24 mouse cellular contexts compared by ENCODE assay signal in genomic region chr16:35239318-35239965, GRCm38 (mm10).
A peak's percentile ranks its signal among the peaks of the same experiment; 100 is the strongest.
DNase-seq lines count a peak whose midpoint lies in the region; ATAC-seq and TF ChIP-seq lines count a peak whose summit lies in the region.
"Had no signal": no experiment of that assay in that cellular context is flagged by ENCODE, and none has a peak within 500 bp of the region (broad histone marks: within the 10 kb centered on the region; RNA-seq: fewer than 3 reads in every experiment).

No protein-coding gene starts in this region.

- 66% methylated on average over 12 of the region's 12 CpGs for WGBS in embryonic facial prominence, embryonic 14.5 days
- WGBS in embryonic facial prominence, embryonic 10.5 days: 81% methylated on average over 12 of the region's 12 CpGs
- 66% methylated on average over 12 of the region's 12 CpGs for WGBS in intestine, embryonic 15.5 days
- 55% methylated on average over 12 of the region's 12 CpGs for WGBS in intestine, postnatal 0 days
- WGBS in midbrain, embryonic 10.5 days: 66% methylated on average over 12 of the region's 12 CpGs
- WGBS in midbrain, postnatal 0 days: 29% methylated on average over 12 of the region's 12 CpGs

- H3K27ac ChIP-seq in embryonic facial prominence, embryonic 14.5 days (replicated peaks; ENCODE audit: low read depth, low read length): 0 out of 2 replicates have a peak overlapping the region, but pooled peaks have one; percentile 10
- no peak overlapping the region for H3K27ac ChIP-seq in embryonic facial prominence, embryonic 10.5 days (replicated peaks)
- H3K27ac ChIP-seq in intestine, embryonic 15.5 days: no peak overlapping the region
- H3K27ac ChIP-seq in intestine, postnatal 0 days (ENCODE audit: low read depth, low read length): no peak overlapping the region
- peak overlapping the region; percentile 4; the same call in 1 of the 2 replicates for H3K27ac ChIP-seq in midbrain, embryonic 10.5 days (replicated peaks)
- no peak overlapping the region for H3K27ac ChIP-seq in midbrain, postnatal 0 days (ENCODE audit: low read depth, low read length)
- H3K27ac ChIP-seq: embryonic facial prominence, embryonic 12.5 days; kidney, postnatal 0 days; limb, embryonic 10.5 days; liver, embryonic 15.5 days; lung, embryonic 15.5 days; neural tube, embryonic 12.5 days had no signal

- no peak overlapping the region for H3K4me2 ChIP-seq in embryonic facial prominence, embryonic 14.5 days (ENCODE audit: low read depth, low read length)
- H3K4me2 ChIP-seq in intestine, embryonic 15.5 days (replicated peaks): 0 out of 2 replicates have a peak overlapping the region, but pooled peaks have one; percentile 9
- no peak overlapping the region for H3K4me2 ChIP-seq in intestine, postnatal 0 days (replicated peaks; ENCODE audit: low read depth)
- H3K4me2 ChIP-seq in midbrain, postnatal 0 days (ENCODE audit: low read depth, low read length, poor library complexity, severe bottlenecking): no peak overlapping the region
- H3K4me2 ChIP-seq: embryonic facial prominence, embryonic 12.5 days; heart, embryonic 11.5 days; liver, embryonic 15.5 days; lung, embryonic 15.5 days; neural tube, embryonic 12.5 days had no signal

- no peak for TF ChIP-seq CTCF in intestine, postnatal 0 days (IDR thresholded peaks at IDR 0.05; ENCODE audit: low read depth)
- TF ChIP-seq CTCF in midbrain, postnatal 0 days (IDR thresholded peaks at IDR 0.05): no peak

- H3K9ac ChIP-seq in embryonic facial prominence, embryonic 14.5 days (ENCODE audit: low read depth, low read length): no peak overlapping the region
- H3K9ac ChIP-seq in intestine, embryonic 15.5 days: no peak overlapping the region
- H3K9ac ChIP-seq in intestine, postnatal 0 days (ENCODE audit: low read depth, low read length): no peak overlapping the region
- no peak overlapping the region for H3K9ac ChIP-seq in midbrain, postnatal 0 days (replicated peaks; ENCODE audit: low read length, poor library complexity, severe bottlenecking)
- H3K9ac ChIP-seq: embryonic facial prominence, embryonic 12.5 days; liver, embryonic 15.5 days; lung, embryonic 15.5 days; neural tube, embryonic 12.5 days had no signal

- no peaks in the 10 kb centered on the region for H3K27me3 ChIP-seq in embryonic facial prominence, embryonic 14.5 days (replicated peaks; ENCODE audit: control insufficient read depth, insufficient read depth, low read length)
- H3K27me3 ChIP-seq in embryonic facial prominence, embryonic 10.5 days (replicated peaks; ENCODE audit: low read depth, poor library complexity, severe bottlenecking): no peaks in the 10 kb centered on the region
- H3K27me3 ChIP-seq in intestine, embryonic 15.5 days (replicated peaks): no peaks in the 10 kb centered on the region
- no peaks in the 10 kb centered on the region for H3K27me3 ChIP-seq in intestine, postnatal 0 days (replicated peaks; ENCODE audit: control insufficient read depth, insufficient read depth, low read length)
- no peaks in the 10 kb centered on the region for H3K27me3 ChIP-seq in midbrain, embryonic 10.5 days (ENCODE audit: low read depth, poor library complexity, severe bottlenecking)
- H3K27me3 ChIP-seq in midbrain, postnatal 0 days (ENCODE audit: insufficient read depth, low read length): no peaks in the 10 kb centered on the region
- H3K27me3 ChIP-seq: embryonic facial prominence, embryonic 12.5 days; liver, embryonic 15.5 days; lung, embryonic 15.5 days; neural tube, embryonic 12.5 days had no signal

- no peak for DNase-seq in embryonic facial prominence, embryonic 14.5 days (ENCODE audit: low spot score)
- no peak for DNase-seq in embryonic facial prominence, embryonic 10.5 days (ENCODE audit: low spot score)
- no peak for DNase-seq in midbrain, embryonic 10.5 days (ENCODE audit: low spot score)
- peak; percentile 35 for DNase-seq in midbrain, postnatal 0 days (ENCODE audit: low spot score)
- DNase-seq in c-Kit-positive CD71-positive TER-119-positive erythroid progenitor cells, embryonic 14.5 days (ENCODE audit: low spot score): no peak
- no peak for DNase-seq in layer of hippocampus, postnatal 10 days (ENCODE audit: low spot score in 2 of 2)
- DNase-seq: adrenal gland, postnatal 14 days; cerebellum, adult 11 months; cerebellum, adult 9-11 months; gastrocnemius, postnatal 10 days; kidney, adult 18-20 months; liver; lung, postnatal 36 days had no signal

- peaks cover 14% of the 10 kb centered on the region for H3K4me1 ChIP-seq in embryonic facial prominence, embryonic 14.5 days (ENCODE audit: control insufficient read depth, insufficient read depth, low read length)
- peaks cover 3% of the 10 kb centered on the region; the same call in 1 of the 2 replicates for H3K4me1 ChIP-seq in embryonic facial prominence, embryonic 10.5 days
- H3K4me1 ChIP-seq in intestine, embryonic 15.5 days (replicated peaks): no peaks in the 10 kb centered on the region
- H3K4me1 ChIP-seq in intestine, postnatal 0 days (replicated peaks; ENCODE audit: control insufficient read depth, insufficient read depth, low read length): no peaks in the 10 kb centered on the region
- peaks cover 20% of the 10 kb centered on the region for H3K4me1 ChIP-seq in midbrain, embryonic 10.5 days
- 0 out of 2 replicates have a peak, but pooled peaks cover 16% of the 10 kb centered on the region for H3K4me1 ChIP-seq in midbrain, postnatal 0 days (ENCODE audit: insufficient read depth, low read length)
- H3K4me1 ChIP-seq: liver, embryonic 15.5 days; lung, embryonic 15.5 days had no signal

- no peak overlapping the region for H3K4me3 ChIP-seq in embryonic facial prominence, embryonic 14.5 days (ENCODE audit: low read depth, low read length)
- H3K4me3 ChIP-seq in embryonic facial prominence, embryonic 10.5 days: no peak overlapping the region
- H3K4me3 ChIP-seq in intestine, embryonic 15.5 days (replicated peaks): no peak overlapping the region
- no peak overlapping the region for H3K4me3 ChIP-seq in intestine, postnatal 0 days (ENCODE audit: low read depth, low read length)
- H3K4me3 ChIP-seq in midbrain, embryonic 10.5 days: no peak overlapping the region
- no peak overlapping the region for H3K4me3 ChIP-seq in midbrain, postnatal 0 days (ENCODE audit: low read depth, low read length)
- H3K4me3 ChIP-seq: embryonic facial prominence, embryonic 12.5 days; erythroblast, embryonic 14.5 days; limb, embryonic 10.5 days; liver, embryonic 15.5 days; lung, embryonic 15.5 days; megakaryocyte, embryonic 14.5 days; neural tube, embryonic 12.5 days had no signal

- H3K36me3 ChIP-seq in embryonic facial prominence, embryonic 14.5 days (ENCODE audit: control insufficient read depth, insufficient read depth, low read length): no peaks in the 10 kb centered on the region
- no peaks in the 10 kb centered on the region for H3K36me3 ChIP-seq in embryonic facial prominence, embryonic 10.5 days (replicated peaks)
- no peaks in the 10 kb centered on the region for H3K36me3 ChIP-seq in intestine, embryonic 15.5 days
- no peaks in the 10 kb centered on the region for H3K36me3 ChIP-seq in intestine, postnatal 0 days (ENCODE audit: control insufficient read depth, insufficient read depth)
- no peaks in the 10 kb centered on the region for H3K36me3 ChIP-seq in midbrain, embryonic 10.5 days
- no peaks in the 10 kb centered on the region for H3K36me3 ChIP-seq in midbrain, postnatal 0 days (ENCODE audit: insufficient read depth, low read length)
- H3K36me3 ChIP-seq: embryonic facial prominence, embryonic 12.5 days; limb, embryonic 10.5 days; liver, embryonic 15.5 days; lung, embryonic 15.5 days; neural tube, embryonic 12.5 days had no signal

- ATAC-seq in embryonic facial prominence, embryonic 14.5 days (ENCODE audit: low read depth): no peak
- peak; percentile 70 for ATAC-seq in intestine, embryonic 15.5 days
- no peak for ATAC-seq in intestine, postnatal 0 days
- ATAC-seq in midbrain, postnatal 0 days (ENCODE audit: low FRiP score): no peak

- H3K9me3 ChIP-seq in embryonic facial prominence, embryonic 14.5 days (ENCODE audit: control insufficient read depth, low read length): no peaks in the 10 kb centered on the region
- H3K9me3 ChIP-seq in embryonic facial prominence, embryonic 10.5 days: no peaks in the 10 kb centered on the region
- H3K9me3 ChIP-seq in intestine, embryonic 15.5 days: no peaks in the 10 kb centered on the region
- no peaks in the 10 kb centered on the region for H3K9me3 ChIP-seq in intestine, postnatal 0 days (ENCODE audit: control insufficient read depth)
- H3K9me3 ChIP-seq in midbrain, embryonic 10.5 days (replicated peaks): no peaks in the 10 kb centered on the region
- no peaks in the 10 kb centered on the region for H3K9me3 ChIP-seq in midbrain, postnatal 0 days (ENCODE audit: low read length)
- H3K9me3 ChIP-seq: embryonic facial prominence, embryonic 12.5 days; limb, embryonic 10.5 days; liver, embryonic 15.5 days; lung, embryonic 15.5 days; megakaryocyte, embryonic 14.5 days; neural tube, embryonic 12.5 days had no signal

Comparison
In these comparisons a context has a peak if more than half of its experiments do, and no peak if none do; other contexts are left out.
1. H3K27ac ChIP-seq: peak in embryonic facial prominence, embryonic 14.5 days (single experiment) and midbrain, embryonic 10.5 days (single experiment); none in embryonic facial prominence, embryonic 10.5 days (single experiment), intestine, embryonic 15.5 days (single experiment), intestine, postnatal 0 days (single experiment) and midbrain, postnatal 0 days (single experiment).